Mouse (Mus musculus) 3134 (cell line): ENCODE measurements at regions not wholly inside any gene's neighbourhood (a gene's known extent, or its start where the extent isn't known, plus 50 kb on each side); places are given as distances from the start of the nearest gene placed in this dataset.

ENCODE experiments used
- DNase-seq: peaks from one replicate; pipeline ENCODE4 v3.0.0-alpha.2; 2011; ENCODE audit warnings: low spot score; ENCODE audit not compliant: insufficient read length; ENCODE audit errors: extremely low read depth

- DNase-seq: no peak
Measured at GRCm38 (mm10) chrX:13224902-13225301, 55.9 kb upstream of the Ddx3x start.

GRCm38 (mm10) chrX:13226429-13226828, 54.3 kb upstream of the Ddx3x start:
- DNase-seq: no peak

- DNase-seq: peak; percentile 28
Measured at GRCm38 (mm10) chrX:13229891-13230614, 50.7 kb upstream of the Ddx3x start.

GRCm38 (mm10) chrX:13230615-13231179, 50.1 kb upstream of the Ddx3x start:
- DNase-seq: peak; percentile 67
